Mouse (Mus musculus): ENCODE measurements around the gene Frmd8. TPM values are rescaled to one million over a fixed set of nuclear protein-coding genes. Genes with fewer than 3 reads are reported as not detected.

Gene Frmd8
- polyA plus RNA-seq, 1 experiment from 2014 or later, result 31.3 TPM

- Histone ChIP-seq H3K4me2 (no peak overlapping the region), H3K27ac (no peak overlapping the region), H3K4me3 (no peak overlapping the region), H3K27me3 (no peaks in the 10 kb centered on the region), H3K4me1 (no peaks in the 10 kb centered on the region), H3K9me3 (no peaks in the 10 kb centered on the region), H3K36me3 (peaks cover 99% of the 10 kb centered on the region), H3K9ac (no peak overlapping the region)
- 91% methylated on average over 20 of the region's 20 CpGs for WGBS
- no peak for ATAC-seq (ENCODE audit: insufficient number of reproducible peaks, low FRiP score, low TSS enrichment, low read depth)
These were observed 10.2 kb downstream of the Frmd8 start for GRCm38 (mm10) chr19:5864710-5865398.

- no peak overlapping the region for H3K9ac ChIP-seq
- H3K4me2 ChIP-seq, result no peak overlapping the region
- peaks cover 99% of the 10 kb centered on the region for H3K36me3 ChIP-seq
- H3K27ac ChIP-seq, result no peak overlapping the region
- H3K4me1 ChIP-seq, result no peaks in the 10 kb centered on the region
- ATAC-seq (ENCODE audit: insufficient number of reproducible peaks, low FRiP score, low TSS enrichment, low read depth), result no peak
- H3K4me3 ChIP-seq, result no peak overlapping the region
- no peaks in the 10 kb centered on the region for H3K27me3 ChIP-seq
- H3K9me3 ChIP-seq, result no peaks in the 10 kb centered on the region
- WGBS, result 92% methylated on average over 5 of the region's 5 CpGs
These were observed 11.3 kb downstream of the Frmd8 start for GRCm38 (mm10) chr19:5863776-5864175.

DNA sequence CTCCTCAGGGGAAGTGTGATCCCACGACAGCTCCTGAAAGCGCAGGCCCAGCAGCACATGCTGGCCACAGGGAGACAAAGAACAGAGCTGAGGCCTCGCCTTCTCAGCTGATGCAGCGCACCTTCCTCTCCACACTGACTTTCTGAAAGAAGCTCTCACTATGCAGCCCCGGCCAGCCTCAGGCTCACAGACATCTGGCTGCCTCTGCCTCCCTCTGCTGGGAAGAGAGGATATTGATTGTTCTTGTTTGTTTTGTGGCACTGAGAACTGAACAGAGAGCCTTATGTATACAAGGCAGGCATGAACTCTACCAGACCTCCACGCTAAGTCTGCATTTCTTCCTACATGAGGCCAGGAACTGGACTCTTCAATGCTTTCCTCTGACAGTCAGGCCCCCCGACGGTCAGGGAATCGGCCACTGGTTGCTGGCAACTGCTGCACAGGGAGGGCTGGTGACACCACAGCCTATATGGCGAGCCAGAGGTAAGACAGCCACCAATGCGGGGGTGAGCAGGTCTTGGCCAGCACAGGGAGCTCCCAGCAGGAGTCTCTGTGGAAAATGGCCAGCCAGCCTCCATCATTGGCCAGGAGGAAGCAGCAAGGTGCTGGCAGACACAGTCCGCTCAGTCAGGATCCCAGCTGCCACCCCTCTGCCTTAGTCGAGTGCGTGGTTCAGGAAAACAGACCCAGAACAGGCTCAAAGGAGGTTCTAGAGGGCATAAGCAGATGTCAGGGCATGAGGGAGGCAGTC is 12.6 kb downstream of the Frmd8 start:
- ATAC-seq (ENCODE audit: insufficient number of reproducible peaks, low FRiP score, low TSS enrichment, low read depth), result no peak
- H3K27ac ChIP-seq, result no peak overlapping the region
- H3K36me3 ChIP-seq, result peaks cover 100% of the 10 kb centered on the region
- no peak overlapping the region for H3K9ac ChIP-seq
- H3K27me3 ChIP-seq, result no peaks in the 10 kb centered on the region
- H3K9me3 ChIP-seq, result no peaks in the 10 kb centered on the region
- no peaks in the 10 kb centered on the region for H3K4me1 ChIP-seq
- H3K4me2 ChIP-seq, result no peak overlapping the region
- H3K4me3 ChIP-seq, result no peak overlapping the region
- WGBS, result 94% methylated on average over 14 of the region's 14 CpGs

- H3K4me1 ChIP-seq, result peaks cover 6% of the 10 kb centered on the region; the same call in 1 of the 2 replicates
- H3K36me3 ChIP-seq, result peaks cover 86% of the 10 kb centered on the region
- no peak overlapping the region for H3K9ac ChIP-seq
- no peak overlapping the region for H3K4me3 ChIP-seq
- no peaks in the 10 kb centered on the region for H3K9me3 ChIP-seq
- 89% methylated on average over 9 of the region's 9 CpGs for WGBS
- H3K27ac ChIP-seq, result 0 out of 2 replicates have a peak overlapping the region, but pooled peaks have one; percentile 18
- no peaks in the 10 kb centered on the region for H3K27me3 ChIP-seq
- no peak overlapping the region for H3K4me2 ChIP-seq
- ATAC-seq (ENCODE audit: insufficient number of reproducible peaks, low FRiP score, low TSS enrichment, low read depth), result no peak
These were observed 18.5 kb downstream of the Frmd8 start for GRCm38 (mm10) chr19:5856604-5857003.

- Histone ChIP-seq H3K4me1 (peaks cover 39% of the 10 kb centered on the region), H3K27ac (peak overlapping the region; percentile 18; the same call in 1 of the 2 replicates), H3K4me2 (no peak overlapping the region), H3K36me3 (peaks cover 42% of the 10 kb centered on the region), H3K4me3 (no peak overlapping the region), H3K9me3 (no peaks in the 10 kb centered on the region), H3K9ac (no peak overlapping the region), H3K27me3 (no peaks in the 10 kb centered on the region)
- WGBS, result 86% methylated on average over 12 of the region's 12 CpGs
- no peak for ATAC-seq (ENCODE audit: insufficient number of reproducible peaks, low FRiP score, low TSS enrichment, low read depth)
These were observed 22.9 kb downstream of the Frmd8 start for GRCm38 (mm10) chr19:5852035-5852722.

DNA sequence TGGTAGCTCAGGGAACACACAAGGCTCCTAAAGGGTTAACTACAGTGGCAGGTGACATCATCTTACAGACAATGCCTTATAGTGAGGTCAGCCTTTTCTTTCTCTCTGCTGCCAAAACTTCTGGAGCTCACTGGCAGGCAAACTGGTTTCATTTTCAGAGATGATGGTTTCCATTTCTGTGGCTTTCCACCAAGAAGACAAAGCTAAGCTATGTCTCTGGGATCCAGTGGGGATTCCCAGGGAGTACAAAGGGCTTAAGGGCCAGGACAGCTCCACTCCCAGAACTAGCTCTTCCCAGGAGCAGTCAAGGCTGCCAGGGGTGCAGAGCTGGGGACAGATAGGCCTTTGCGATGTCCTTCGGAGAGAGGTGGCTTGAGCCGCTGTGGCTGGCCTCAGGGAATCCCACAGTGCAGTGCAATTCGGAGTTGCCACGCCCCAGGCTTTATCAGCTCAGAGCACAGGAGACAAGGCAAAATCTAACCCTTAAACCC is 23.5 kb downstream of the Frmd8 start:
- no peak overlapping the region for H3K9ac ChIP-seq
- peak overlapping the region; percentile 18; the same call in 1 of the 2 replicates for H3K27ac ChIP-seq
- ATAC-seq (ENCODE audit: insufficient number of reproducible peaks, low FRiP score, low TSS enrichment, low read depth), result no peak

GRCm38 (mm10) chr19:5850860-5851259 is 24.2 kb downstream of the Frmd8 start:
- H3K27ac ChIP-seq, result no peak overlapping the region
- WGBS, result 83% methylated on average over 3 of the region's 3 CpGs
- no peak overlapping the region for H3K4me2 ChIP-seq
- no peak overlapping the region for H3K4me3 ChIP-seq
- no peak overlapping the region for H3K9ac ChIP-seq
- no peaks in the 10 kb centered on the region for H3K27me3 ChIP-seq
- H3K9me3 ChIP-seq, result no peaks in the 10 kb centered on the region
- peaks cover 31% of the 10 kb centered on the region for H3K36me3 ChIP-seq
- H3K4me1 ChIP-seq, result peaks cover 42% of the 10 kb centered on the region
- no peak for ATAC-seq (ENCODE audit: insufficient number of reproducible peaks, low FRiP score, low TSS enrichment, low read depth)

More for the DNA sequence above, 23.5 kb downstream of the Frmd8 start:
- Histone ChIP-seq H3K4me2 (no peak overlapping the region), H3K27me3 (no peaks in the 10 kb centered on the region), H3K36me3 (peaks cover 37% of the 10 kb centered on the region), H3K4me1 (peaks cover 42% of the 10 kb centered on the region), H3K4me3 (no peak overlapping the region), H3K9me3 (no peaks in the 10 kb centered on the region)
- WGBS, result 70% methylated on average over 5 of the region's 5 CpGs

- Histone ChIP-seq H3K27ac (peak overlapping the region; percentile 97), H3K9ac (no peak overlapping the region), H3K4me2 (0 out of 2 replicates have a peak overlapping the region, but pooled peaks have one; percentile 26), H3K4me1 (peaks cover 47% of the 10 kb centered on the region), H3K36me3 (peaks cover 22% of the 10 kb centered on the region), H3K27me3 (no peaks in the 10 kb centered on the region), H3K9me3 (no peaks in the 10 kb centered on the region), H3K4me3 (no peak overlapping the region)
- ATAC-seq (ENCODE audit: insufficient number of reproducible peaks, low FRiP score, low TSS enrichment, low read depth), result no peak
- WGBS, result 29% methylated on average over 11 of the region's 11 CpGs
These were observed 25.1 kb downstream of the Frmd8 start for GRCm38 (mm10) chr19:5849843-5850527.

DNA sequence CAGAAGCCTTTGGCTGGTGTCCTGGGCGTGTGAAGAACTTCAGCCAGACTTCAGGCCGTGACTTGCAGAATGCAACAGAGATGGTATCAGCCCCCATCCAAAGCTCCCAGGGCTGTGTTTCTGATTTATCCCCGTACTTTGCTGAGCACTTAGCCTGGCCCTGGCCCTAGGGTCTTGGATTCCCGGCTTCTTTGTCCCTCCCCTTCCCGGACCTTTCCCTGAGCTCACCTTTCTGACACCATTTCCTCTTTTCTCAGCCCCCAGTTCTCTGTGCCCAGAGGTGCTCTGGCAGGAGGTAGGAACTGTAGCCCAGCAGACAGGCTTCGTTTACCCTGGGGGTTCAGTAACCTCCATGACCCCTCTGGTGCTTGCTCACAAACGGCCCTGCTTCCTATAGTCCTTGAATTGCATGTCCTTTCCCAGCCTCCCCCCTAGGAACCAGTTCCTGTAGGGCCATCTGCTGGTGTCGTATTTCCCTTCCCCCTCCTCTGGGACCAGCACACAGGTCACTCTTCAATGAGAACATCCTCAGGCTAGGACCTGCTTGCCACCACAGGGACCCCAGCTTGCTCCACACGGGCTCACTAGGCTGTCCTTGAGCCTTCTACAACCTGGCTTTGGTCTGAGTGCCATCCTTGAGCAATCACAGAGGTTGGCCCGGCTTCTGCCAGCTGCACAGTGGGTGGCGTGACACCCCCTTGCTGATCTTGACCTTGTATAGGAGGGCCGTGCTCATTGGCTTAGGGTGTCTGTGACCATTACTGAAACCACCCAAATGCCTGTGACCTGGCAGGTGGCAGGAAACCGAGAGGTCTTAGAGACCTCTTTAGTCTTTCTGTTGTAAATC is 26.0 kb downstream of the Frmd8 start:
- no peak for ATAC-seq (ENCODE audit: insufficient number of reproducible peaks, low FRiP score, low TSS enrichment, low read depth)
- Histone ChIP-seq H3K36me3 (peaks cover 17% of the 10 kb centered on the region), H3K4me2 (peak overlapping the region; percentile 57), H3K27me3 (no peaks in the 10 kb centered on the region), H3K4me3 (peak overlapping the region; percentile 1; the same call in 1 of the 2 replicates), H3K9me3 (no peaks in the 10 kb centered on the region), H3K27ac (peak overlapping the region; percentile 97), H3K9ac (peak overlapping the region; percentile 7; the same call in 1 of the 2 replicates), H3K4me1 (peaks cover 56% of the 10 kb centered on the region)
- WGBS, result 30% methylated on average over 13 of the region's 13 CpGs

DNA sequence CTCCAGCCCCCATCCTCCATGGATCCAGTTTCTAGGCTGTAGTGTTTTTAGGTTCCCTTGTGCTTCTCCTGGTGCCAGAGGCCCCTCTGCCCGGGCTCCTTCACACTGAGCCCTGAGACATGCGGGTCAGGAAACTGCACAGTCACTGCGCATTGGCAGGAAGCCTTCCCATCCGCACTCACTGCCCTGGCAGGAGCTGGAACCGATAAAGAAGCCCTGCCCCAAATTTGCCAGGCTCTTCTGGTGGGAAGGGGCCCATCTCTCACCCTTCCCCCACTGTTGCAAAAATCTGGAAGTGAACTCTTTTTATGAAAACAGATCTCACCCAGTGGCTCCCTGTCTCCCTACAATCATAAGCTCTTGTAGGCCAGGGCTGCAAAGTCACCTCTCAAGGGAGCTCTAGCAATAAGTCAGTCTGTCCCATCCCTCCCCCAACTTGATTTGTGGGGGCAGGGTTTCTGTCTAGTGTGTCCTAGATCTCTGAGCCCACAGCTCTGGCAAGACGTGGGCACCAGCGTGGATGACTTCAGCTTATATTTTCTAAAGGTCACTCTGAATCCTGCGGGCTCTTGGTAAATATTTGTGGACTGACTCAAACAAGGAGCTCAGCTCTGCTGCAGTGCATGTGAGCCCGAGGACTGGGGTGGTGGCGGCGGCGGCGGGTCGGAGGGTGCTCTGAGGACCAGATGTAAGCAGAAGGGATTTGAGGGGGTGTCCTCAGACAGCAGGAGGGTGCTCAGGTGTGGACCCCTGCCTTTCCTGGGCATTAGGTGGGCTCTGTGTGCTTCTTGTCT is 26.8 kb downstream of the Frmd8 start:
- Histone ChIP-seq H3K9ac (peak overlapping the region; percentile 20), H3K4me3 (peak overlapping the region; percentile 1; the same call in 1 of the 2 replicates), H3K36me3 (peaks cover 17% of the 10 kb centered on the region), H3K27me3 (no peaks in the 10 kb centered on the region), H3K4me1 (peaks cover 64% of the 10 kb centered on the region), H3K4me2 (peak overlapping the region; percentile 57), H3K9me3 (no peaks in the 10 kb centered on the region), H3K27ac (peak overlapping the region; percentile 97)
- 40% methylated on average over 14 of the region's 14 CpGs for WGBS
- no peak for ATAC-seq (ENCODE audit: insufficient number of reproducible peaks, low FRiP score, low TSS enrichment, low read depth)
